Mouse (Mus musculus): ENCODE measurements around the gene Pkmyt1.
"Not testable (repeated sequence)": the region's sequence is repeated elsewhere in the genome, so short reads cannot be mapped to it uniquely, and the experiment has no call there.

The Pkmyt1 gene

DNA sequence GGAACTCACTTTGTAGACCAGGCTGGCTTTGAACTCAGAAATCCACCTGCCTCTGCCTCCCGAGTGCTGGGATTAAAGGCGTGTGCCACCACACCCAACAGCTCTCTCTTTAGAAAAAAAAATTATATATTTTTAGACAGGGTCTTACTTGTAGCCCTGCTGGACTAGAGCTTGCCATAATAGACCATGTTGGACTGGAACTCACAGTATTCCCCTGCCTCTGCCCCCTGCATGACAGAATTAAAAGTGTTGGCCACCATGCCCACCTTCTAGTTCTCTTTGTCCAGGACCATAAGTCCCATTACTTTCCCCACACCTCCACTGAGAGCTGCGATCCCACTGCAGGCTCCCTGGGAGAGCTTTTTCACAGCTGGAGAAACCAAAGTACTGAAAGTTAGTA is 21.3 kb downstream of the Pkmyt1 start:
- DNase-seq (ENCODE audit: low read depth, low spot score): no peak

DNA sequence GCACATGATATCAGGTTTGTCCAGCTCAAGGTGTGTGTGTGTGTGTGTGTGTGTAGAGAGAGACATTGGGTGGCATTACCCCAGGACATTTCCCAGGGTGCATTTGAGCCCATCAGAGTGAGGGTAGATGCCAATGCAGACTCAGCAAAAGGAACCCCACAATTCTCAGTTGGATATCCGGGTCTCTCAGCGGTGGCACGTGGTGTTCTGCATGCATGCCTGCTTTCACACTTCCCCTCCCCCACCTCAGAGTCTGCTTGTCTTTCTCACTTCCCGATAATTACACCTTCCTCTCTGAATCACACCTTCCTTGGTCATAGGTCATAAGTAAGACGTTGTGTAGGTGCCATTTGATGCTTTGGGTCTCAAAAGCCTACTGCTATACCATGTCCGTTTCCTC is 21.9 kb downstream of the Pkmyt1 start:
- DNase-seq (ENCODE audit: low read depth, low spot score): no peak

DNA sequence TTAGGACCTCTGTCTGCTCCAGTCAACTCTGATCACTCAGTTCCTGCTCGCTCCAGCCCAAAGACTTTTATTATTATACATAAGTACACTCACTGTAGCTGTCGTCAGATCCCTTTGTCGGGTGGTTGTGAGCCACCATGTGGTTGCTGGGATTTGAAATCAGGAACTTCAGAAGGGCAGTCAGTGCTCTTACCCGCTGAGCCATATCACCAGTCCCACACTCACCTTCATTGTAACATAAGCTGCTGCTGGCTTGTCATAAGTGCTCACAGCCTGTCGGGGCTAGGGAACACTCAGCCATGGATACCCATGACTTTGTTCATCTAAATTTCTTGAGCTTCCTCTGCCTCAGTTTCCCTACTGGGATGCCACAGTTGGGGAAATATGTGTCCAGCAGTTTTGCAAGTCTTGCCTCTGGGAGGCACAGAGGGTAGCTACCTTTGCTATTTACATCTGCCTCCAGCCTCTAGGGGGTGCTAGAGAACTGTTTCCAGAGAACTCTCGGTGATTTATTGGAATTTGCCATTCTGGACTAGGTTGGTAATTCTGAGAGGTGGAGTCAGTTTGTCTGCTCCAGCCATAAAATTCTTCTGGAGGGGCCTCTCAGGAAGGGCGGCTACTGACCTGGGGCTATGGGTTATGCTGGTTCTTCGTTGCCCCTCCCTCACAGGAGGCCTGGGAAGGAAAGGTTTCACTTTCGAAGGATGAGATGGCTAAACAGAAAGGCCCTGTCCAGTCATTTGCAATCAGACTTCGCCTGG is 22.7 kb downstream of the Pkmyt1 start:
- DNase-seq (ENCODE audit: low read depth, low spot score): peak; percentile 90

GRCm38 (mm10) chr17:23749400-23750191 is 23.5 kb downstream of the Pkmyt1 start:
- no peak for DNase-seq (ENCODE audit: low read depth, low spot score)

GRCm38 (mm10) chr17:23755689-23756088 is 29.6 kb downstream of the Pkmyt1 start:
- no peak for DNase-seq (ENCODE audit: low read depth, low spot score)

DNA sequence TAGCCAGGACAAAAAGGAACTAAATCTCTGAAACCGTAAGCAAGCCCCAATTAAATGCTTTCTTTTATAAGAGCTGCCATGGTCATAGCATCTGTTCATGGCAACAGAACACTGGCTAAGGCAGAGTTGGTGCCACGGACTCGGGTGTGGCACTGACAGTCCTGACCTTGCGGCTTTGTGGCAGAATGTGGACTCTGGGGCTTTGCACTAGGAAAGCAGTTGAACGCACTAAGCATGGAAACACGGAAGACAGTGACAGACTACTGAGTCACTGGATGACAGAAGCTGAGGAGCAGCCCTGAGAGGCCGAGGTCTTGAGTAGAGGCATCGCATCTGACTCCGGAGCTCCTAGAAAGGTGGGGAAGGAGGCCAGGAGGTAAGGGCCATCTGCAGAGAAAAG is 31.4 kb downstream of the Pkmyt1 start:
- no peak for DNase-seq (ENCODE audit: low read depth, low spot score)

DNA sequence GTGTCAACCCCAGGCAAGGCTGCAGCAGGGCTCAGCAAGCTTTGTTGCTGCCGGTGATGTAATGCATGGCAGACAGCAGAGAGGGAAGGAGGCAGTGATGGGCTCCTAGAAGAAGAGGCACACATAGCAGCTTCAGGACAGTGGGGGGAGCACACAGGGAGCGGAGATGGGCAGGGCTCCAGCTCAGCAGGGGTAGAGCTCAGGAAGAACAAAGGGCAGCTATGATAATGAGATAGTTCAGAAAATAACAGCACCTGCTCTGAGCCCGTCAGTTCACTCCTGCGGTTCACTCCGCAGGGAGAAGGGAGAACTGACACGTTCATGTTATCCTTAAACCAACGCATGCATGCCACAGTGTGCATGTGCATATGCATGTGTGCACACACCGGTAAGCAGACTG is 32.7 kb downstream of the Pkmyt1 start:
- peak; percentile 53 for DNase-seq (ENCODE audit: low read depth, low spot score)

DNA sequence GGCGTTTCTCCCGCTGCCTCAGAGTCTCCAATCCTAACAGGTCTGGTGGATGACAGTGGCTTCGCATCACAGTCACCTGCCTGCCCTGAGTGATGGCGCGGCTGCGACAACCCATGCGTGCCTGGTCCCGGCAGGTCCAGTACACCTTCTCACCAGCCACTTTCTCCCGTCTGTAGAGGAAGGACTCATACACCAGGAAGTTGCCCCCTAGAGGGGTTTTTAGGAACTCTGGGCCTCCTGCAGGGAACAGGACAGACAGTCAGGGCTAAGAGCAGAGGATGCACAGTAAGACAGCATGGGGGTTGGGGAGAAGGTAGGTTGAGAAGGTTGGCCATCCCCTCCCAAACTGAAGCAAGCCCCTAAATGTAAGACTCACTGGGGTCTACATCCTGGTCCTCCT is 34.1 kb downstream of the Pkmyt1 start:
- no peak for DNase-seq (ENCODE audit: low read depth, low spot score)

DNA sequence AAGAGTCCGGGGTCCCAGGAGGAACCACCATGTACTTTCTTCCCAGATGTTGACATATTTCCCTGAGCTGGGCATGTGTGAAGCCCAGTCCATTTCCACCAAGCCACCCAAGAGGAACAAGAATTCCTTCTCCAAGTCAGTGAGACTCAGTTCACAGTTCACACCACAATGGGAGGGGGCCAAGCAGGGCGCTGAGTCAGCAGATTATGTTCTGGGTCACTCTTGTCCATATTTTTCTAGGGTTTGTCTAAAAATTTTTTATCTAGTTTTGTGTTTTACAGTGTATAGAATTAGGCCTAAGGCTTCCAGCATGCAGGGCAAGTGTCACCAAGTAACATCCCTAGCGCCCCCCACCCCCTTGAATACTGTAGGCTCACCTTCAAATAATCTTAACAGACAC is 35.0 kb downstream of the Pkmyt1 start:
- no peak for DNase-seq (ENCODE audit: low read depth, low spot score)

DNA sequence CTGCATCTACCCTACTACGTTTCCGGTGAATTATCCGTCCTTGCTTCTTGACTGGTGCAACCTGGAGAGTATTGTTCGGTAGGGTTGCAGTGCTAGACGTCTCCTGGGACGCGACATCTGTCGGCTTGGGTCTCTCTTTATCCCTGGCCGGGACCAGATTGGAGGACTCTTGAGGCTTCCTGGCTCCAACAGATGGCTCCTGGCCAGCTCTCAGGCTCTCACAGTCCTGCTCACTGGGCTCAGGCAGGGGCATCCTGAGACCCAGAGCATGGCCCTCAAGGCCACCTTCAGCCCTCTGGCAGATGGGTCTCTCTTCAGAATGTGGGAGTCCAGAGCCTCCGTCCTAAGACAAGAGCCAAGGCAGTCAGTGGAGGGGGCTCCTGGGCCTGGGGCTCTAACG is 36.8 kb downstream of the Pkmyt1 start:
- peak; percentile 48 for DNase-seq (ENCODE audit: low read depth, low spot score)

DNA sequence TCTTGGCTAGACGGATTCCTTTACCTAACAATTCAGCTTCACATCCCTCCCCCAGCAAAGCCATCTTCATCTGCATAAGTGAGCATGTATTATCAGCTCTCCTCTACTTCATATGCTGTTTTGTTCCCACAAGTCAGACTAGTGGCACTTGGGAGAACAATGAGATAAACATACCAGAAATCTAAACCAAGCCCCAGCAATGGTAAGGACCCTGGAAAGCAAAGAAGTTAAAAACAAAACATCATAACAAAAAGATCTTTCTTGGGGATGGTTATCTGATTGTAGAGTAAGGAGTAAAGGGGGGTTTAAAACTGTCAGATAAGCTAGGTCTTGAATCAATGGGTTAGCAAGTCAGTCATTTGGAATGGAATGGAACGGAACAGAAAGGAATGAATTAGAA is 44.4 kb downstream of the Pkmyt1 start:
- DNase-seq (ENCODE audit: low read depth, low spot score): peak; percentile 43

DNA sequence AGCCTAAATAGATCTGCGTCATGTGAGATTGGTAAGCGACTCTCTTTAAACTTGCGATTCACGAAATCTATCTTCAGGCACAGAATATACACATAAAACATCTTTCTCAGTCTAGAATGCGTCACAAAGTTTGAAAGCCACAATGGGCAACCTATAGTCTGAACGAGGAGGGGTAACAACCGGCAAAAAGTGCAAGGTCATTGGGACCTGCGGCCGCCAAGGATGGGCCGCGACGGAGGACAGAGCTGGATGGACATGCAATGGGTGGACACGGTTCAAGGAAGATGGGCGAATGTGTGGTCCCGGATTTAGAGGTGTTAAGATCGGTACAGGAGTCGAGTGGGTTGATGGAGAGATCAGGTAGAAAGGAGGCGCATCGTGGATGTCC is 44.8 kb downstream of the Pkmyt1 start:
- DNase-seq (ENCODE audit: low read depth, low spot score): peak; percentile 58

DNA sequence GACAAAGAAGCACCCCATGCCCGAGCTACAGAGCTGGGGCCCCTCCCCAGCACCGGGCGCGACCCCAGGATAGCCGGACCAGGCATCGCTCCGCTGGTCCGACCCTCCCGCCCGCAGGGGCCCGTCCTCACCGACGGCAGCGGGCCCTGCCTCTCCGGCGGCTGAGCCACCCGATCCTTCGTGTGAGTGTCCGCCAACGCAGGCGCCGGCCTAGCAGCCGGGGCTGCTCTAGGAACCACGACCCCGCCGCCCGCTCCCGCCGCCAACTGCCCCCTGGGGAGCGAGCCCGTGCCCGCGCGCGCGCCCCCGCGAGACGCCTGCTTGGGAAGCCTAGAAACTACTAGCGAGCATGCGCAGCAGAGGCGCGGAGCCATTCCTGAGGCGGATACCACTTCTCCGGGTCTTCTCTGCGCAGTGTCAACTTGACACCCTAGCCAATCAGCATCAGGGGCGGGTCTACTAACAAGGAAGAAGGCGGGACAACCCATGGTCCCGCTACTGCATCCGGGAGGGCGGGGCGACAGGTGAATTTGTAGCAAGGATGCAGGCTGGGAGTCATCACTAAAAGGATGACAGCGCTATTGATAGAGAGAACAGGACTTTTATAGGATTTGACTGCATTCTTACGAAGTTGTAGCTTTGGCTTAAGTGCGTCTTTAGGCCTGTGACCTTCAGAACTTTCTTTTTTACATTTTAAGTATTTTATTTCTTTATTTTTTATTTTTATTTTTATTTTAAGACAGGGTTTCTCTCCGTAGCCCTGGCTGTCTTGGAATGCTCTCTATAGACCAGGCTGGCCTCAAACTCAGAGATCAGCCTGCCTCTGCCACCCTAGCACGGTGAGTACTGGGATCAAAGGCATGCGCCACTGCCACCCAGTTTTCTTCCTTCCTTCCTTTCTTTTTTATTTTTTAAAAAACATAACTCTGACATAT is 45.4 kb downstream of the Pkmyt1 start, which contains the start of gene Flywch1:
TSS of gene Flywch1 (minus strand) at position 319 of the 935 bp plus-strand sequence.
- peak; percentile 100 for DNase-seq (ENCODE audit: low read depth, low spot score)

GRCm38 (mm10) chr17:23772219-23772556 is 46.1 kb downstream of the Pkmyt1 start:
- DNase-seq (ENCODE audit: low read depth, low spot score): not testable (repeated sequence)

DNA sequence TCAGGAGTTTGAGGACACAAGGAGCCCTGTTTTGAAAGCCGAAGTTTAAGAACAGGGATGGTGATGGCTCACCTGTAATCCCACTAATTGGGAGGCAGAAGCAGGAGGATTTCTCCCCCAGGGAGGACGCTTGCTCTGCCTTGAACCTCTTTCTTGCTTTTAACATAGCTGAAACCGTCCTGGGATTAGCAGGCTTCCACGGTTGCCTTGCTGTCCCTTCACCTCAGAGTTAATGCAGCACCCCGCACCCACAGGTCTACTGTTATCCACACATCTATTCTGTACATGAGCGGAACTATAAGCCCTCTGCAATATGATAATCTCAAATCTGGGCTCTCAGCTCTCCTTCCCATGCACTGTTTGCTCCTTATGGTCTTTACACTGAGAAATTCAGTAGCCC is 47.5 kb downstream of the Pkmyt1 start:
- DNase-seq (ENCODE audit: low read depth, low spot score): no peak

DNA sequence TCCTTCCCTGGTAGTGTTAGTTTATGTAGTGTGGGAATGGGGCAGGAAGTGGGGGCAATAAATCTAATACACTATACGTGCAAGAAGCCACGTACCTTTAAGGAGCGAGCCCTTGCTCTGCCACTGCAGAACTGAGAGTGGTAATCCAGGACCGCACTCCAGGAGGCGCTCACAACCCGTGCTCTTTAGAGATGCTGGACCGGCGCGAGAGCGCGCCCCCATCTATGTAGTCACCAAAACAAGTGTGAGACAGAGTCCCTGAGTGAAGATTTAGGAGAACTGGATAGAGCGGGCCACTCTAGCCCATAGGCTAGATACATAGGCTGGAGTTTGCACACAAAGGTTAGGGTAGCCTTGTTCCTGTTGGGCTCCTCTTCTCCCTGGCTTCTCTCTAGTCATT is 48.0 kb downstream of the Pkmyt1 start:
- peak; percentile 88 for DNase-seq (ENCODE audit: low read depth, low spot score)

GRCm38 (mm10) chr17:23776216-23776615 is 50.1 kb downstream of the Pkmyt1 start:
- DNase-seq (ENCODE audit: low read depth, low spot score): no peak

DNA sequence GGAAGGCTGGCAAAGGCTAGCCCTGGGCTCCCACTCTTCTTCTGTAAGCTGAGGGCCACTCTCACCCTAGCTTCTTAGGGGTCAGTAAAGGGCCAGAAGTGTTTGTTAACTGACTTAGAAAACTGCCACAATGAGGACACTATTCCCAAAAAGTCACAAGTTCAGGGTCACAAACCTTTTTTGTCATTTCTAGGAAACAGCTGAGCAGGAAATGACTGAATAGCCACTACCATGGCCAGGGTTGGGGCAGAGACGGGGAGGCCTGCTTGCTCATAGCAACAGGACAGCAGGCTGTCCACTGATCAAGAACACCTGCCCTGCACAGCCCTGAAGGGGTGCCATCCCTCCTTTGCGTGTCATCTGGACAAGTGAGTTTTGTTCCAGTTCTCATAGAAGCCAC is 51.0 kb downstream of the Pkmyt1 start:
- no peak for DNase-seq (ENCODE audit: low read depth, low spot score)

DNA sequence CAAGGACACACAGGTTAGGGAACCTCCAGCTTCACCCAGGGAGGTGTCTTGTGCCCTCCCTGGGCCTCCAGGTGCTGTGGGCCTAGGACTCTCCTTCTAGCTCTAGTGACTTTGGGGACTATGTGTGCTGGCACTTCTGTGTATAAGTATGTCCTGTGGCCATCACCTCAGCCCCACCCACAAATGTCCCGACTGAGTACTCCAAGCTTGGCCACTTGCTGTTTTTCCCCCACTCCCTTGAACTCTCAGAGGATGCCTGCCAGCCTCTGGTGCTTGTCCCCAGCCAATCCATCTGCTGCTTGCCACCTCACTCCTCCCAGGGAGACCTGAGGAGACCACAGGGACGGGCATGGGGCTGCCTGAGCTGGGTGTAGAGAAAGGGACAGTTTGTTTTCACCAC is 52.3 kb downstream of the Pkmyt1 start:
- DNase-seq (ENCODE audit: low read depth, low spot score): no peak

GRCm38 (mm10) chr17:23783352-23783751 is 57.2 kb downstream of the Pkmyt1 start:
- no peak for DNase-seq (ENCODE audit: low read depth, low spot score)

DNA sequence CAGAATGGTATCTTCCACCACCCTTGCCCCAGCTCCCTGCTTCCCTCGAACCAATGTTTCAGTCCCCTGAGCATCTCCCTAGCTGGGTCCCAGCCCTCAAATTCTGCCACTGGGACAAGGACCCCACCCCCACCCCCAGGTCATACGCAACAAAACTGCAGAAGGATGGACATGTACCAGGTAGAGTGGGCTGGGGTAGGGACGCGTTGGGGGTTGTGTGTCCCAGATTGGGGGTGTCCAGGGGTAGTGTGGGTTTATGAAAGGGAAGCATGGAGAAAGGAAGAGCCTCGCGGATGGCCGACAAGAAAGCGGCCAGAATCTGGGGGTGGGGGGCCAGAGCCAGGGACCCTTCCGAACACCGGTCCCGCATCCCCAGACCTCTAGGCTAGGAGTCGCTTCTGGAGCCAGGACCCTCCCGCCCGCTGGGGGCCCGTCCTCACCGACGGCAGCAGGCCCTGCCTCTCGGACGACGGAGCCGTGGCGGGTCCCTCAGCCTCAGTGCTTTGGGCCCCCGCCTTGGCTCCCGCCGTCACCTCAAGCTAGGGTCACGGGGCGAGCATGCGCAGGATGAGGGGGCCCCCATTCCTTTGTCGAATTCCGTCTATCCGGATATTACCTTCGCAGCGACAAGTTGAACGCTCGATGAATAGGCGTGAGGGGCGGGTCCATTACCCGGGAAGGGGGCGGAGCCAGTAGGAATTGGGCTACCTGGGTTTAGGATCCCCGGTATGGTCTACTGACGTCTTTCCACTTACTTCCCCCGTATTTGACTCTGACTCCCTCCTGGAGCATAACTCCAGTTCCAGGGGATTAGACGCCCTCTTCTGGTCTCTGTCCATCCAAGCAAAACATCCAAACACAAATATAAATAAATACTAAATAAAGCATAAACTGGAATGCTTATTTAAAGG is 59.7 kb downstream of the Pkmyt1 start, which contains the start of gene Flywch2:
TSS of gene Flywch2 (minus strand) at position 521 of the 911 bp plus-strand sequence.
- peak; percentile 98 for DNase-seq (ENCODE audit: low read depth, low spot score)

Measured in brain, adult 2 months (tissue).